ENCODE assay signal across 24 mouse cellular contexts in the genomic region with DNA sequence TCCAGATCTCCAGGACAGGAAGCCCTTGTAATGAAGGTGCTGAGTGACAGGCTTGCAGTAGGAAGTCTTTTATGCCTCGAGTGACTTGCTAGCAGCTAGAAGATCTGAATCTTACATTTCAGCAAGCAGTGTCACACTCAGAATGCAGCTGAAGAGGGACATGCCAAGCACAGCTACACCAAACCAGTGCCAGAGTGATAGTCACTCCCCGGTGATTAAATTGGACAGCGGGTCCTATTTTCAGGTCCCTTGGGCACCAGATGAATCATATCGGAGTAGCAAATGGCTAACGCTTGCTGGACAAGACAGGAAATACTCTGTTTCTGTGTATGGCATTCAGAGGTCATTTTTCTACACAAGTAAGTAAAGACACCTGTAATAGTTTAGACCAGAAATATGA.
"Had no signal": no experiment of that assay in that cellular context is flagged by ENCODE, and none has a peak within 500 bp of the region (broad histone marks: within the 10 kb centered on the region; RNA-seq: fewer than 3 reads in every experiment).

No protein-coding gene starts in this region.

- H3K4me3 ChIP-seq: heart, adult 2 months; hindbrain, embryonic 10.5 days; hindbrain, embryonic 12.5 days; intestine, embryonic 15.5 days; kidney, embryonic 15.5 days; limb, embryonic 13.5 days; limb, embryonic 15.5 days; liver, embryonic 12.5 days had no signal

- H3K4me2 ChIP-seq: heart, embryonic 11.5 days; hindbrain, embryonic 12.5 days; hindbrain, embryonic 14.5 days; intestine, embryonic 15.5 days; kidney, embryonic 15.5 days; limb, embryonic 13.5 days; limb, embryonic 15.5 days; liver, embryonic 12.5 days had no signal

- DNase-seq: gastrocnemius, postnatal 25 days; heart, postnatal 4 days; kidney, adult 11 months; kidney, adult 2 months; kidney, adult 9 months; kidney, postnatal 14 days; kidney, postnatal 36 days; layer of hippocampus, adult 9-11 months; layer of hippocampus, postnatal 36 days; left cerebral cortex, postnatal 4 days had no signal

- H3K4me1 ChIP-seq: hindbrain, embryonic 10.5 days; hindbrain, embryonic 12.5 days; intestine, embryonic 15.5 days; kidney, embryonic 15.5 days; limb, embryonic 13.5 days; limb, embryonic 15.5 days; liver, embryonic 12.5 days had no signal

- H3K9ac ChIP-seq: hindbrain, embryonic 12.5 days; hindbrain, embryonic 14.5 days; intestine, embryonic 15.5 days; kidney, embryonic 15.5 days; limb, embryonic 13.5 days; limb, embryonic 15.5 days; liver, embryonic 12.5 days; liver, embryonic 14.5 days had no signal

- H3K36me3 ChIP-seq: intestine, embryonic 15.5 days; limb, embryonic 15.5 days; liver, embryonic 12.5 days had no signal

- H3K27me3 ChIP-seq: hindbrain, embryonic 12.5 days; intestine, embryonic 15.5 days; kidney, embryonic 15.5 days; limb, embryonic 13.5 days; limb, embryonic 15.5 days; liver, embryonic 12.5 days had no signal

- H3K9me3 ChIP-seq: hindbrain, embryonic 10.5 days; hindbrain, embryonic 12.5 days; intestine, embryonic 15.5 days; kidney, embryonic 15.5 days; limb, embryonic 13.5 days; limb, embryonic 15.5 days; liver, embryonic 12.5 days had no signal

- H3K27ac ChIP-seq: heart, adult 2 months; hindbrain, embryonic 10.5 days; hindbrain, embryonic 12.5 days; hindbrain, embryonic 14.5 days; intestine, embryonic 15.5 days; kidney, embryonic 15.5 days; kidney, postnatal 0 days; limb, embryonic 13.5 days; limb, embryonic 15.5 days; liver, embryonic 12.5 days; liver, embryonic 14.5 days had no signal

- ATAC-seq: hindbrain, embryonic 16.5 days; inflammation-experienced regulatory T-cells, adult 6 months; intestine, embryonic 15.5 days; liver, embryonic 12.5 days had no signal
